Comparison of ENCODE assay signal across 8 mouse cellular contexts in the genomic region with DNA sequence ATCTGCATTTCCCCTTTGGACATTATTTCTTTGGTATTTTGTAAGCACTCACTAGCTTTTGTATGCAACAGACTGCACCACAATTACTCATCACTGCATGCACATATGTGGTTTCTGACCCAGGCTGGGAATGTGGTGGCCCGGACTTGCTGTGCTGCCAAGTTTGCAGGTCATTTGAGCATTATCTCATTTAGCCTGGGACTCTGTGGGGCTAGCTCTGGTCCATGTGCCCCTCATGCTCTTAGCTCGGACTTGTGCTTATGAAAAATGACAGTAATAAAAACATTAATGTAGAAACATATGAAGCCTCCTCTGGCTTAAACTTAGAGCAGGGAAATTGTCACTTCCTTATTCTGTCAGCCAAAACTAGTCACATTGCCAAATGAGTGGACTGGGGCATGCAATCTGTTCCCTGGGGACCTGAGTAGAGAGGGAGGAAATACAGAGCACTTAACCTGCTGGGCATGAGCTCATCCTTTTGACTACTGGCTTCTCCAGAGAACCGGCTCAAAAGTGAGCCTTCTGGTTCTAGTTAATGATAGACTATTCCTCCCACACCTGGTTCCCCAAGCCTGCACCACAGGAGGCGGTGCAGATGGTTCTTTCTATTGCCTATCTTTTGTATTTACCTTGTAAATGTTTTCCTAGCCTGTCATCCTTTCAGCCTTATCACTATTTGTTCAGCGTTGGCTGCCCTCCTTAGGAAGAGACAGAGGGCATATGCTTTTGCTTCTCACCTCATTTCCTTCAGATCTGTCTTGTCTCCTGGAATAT. TPM values are rescaled to one million over a fixed set of nuclear protein-coding genes. Genes with fewer than 3 reads are reported as not detected.
DNase-seq lines count a peak whose midpoint lies in the region; ATAC-seq and TF ChIP-seq lines count a peak whose summit lies in the region.

No protein-coding gene starts in this region.

- peak overlapping the region; percentile 95 for H3K27ac ChIP-seq in CH12.LX (ENCODE audit: insufficient read depth, low read depth)
- no peak overlapping the region for H3K27ac ChIP-seq in forebrain, embryonic 16.5 days (ENCODE audit: low read length)
- H3K27ac ChIP-seq in midbrain, embryonic 16.5 days (ENCODE audit: low read length): no peak overlapping the region

- peaks cover 56% of the 10 kb centered on the region for H3K79me2 ChIP-seq in CH12.LX (replicated peaks; ENCODE audit: control insufficient read depth, extremely low read depth, insufficient read depth, poor library complexity, severe bottlenecking)

- H3K27me3 ChIP-seq in CH12.LX (replicated peaks): no peaks in the 10 kb centered on the region
- H3K27me3 ChIP-seq in forebrain, embryonic 16.5 days (replicated peaks; ENCODE audit: control insufficient read depth, insufficient read depth, low read length): no peaks in the 10 kb centered on the region
- no peaks in the 10 kb centered on the region for H3K27me3 ChIP-seq in midbrain, embryonic 16.5 days (ENCODE audit: control insufficient read depth, insufficient read depth, low read depth, low read length)

- peak overlapping the region; percentile 71 for H3K9ac ChIP-seq in CH12.LX (ENCODE audit: insufficient read depth, low read depth)
- no peak overlapping the region for H3K9ac ChIP-seq in forebrain, embryonic 16.5 days (replicated peaks; ENCODE audit: low read depth, low read length)
- H3K9ac ChIP-seq in midbrain, embryonic 16.5 days (ENCODE audit: low read depth, low read length): no peak overlapping the region

- no peaks in the 10 kb centered on the region for H3K9me3 ChIP-seq in CH12.LX (replicated peaks; ENCODE audit: low read length)
- no peaks in the 10 kb centered on the region for H3K9me3 ChIP-seq in forebrain, embryonic 16.5 days (ENCODE audit: control insufficient read depth, low read length)
- no peaks in the 10 kb centered on the region for H3K9me3 ChIP-seq in midbrain, embryonic 16.5 days (replicated peaks; ENCODE audit: control insufficient read depth, low read length, poor library complexity, severe bottlenecking)

- dilution Hi-C loops in CH12.LX (cut with MboI; ENCODE audit: extremely low pct_ligation_motif_present, extremely low pct_unique_long_range_greater_than_20kb, low sequenced_read_pairs): no loop called here

- peak; percentile 95 for TF ChIP-seq EP300 in CH12.LX (IDR thresholded peaks at IDR 0.05; ENCODE audit: low read length)

- TF ChIP-seq CTCF in CH12.LX (conservative IDR thresholded peaks at IDR 0.05 in 1 of 2, IDR thresholded peaks at IDR 0.05 in 1 of 2; ENCODE audit: low read depth in 2 of 2, low read length in 2 of 2): no peak

- TF ChIP-seq RAD21 in CH12.LX (IDR thresholded peaks at IDR 0.05; ENCODE audit: low read depth, low read length): peak; percentile 16

- in situ Hi-C loops in CH12.LX (cut with MboI; ENCODE audit: low pct_ligation_motif_present, low pct_unique_long_range_greater_than_20kb, low sequenced_read_pairs): no loop called here

- peak overlapping the region; percentile 96 for H3K4me2 ChIP-seq in CH12.LX (ENCODE audit: insufficient read depth, low read depth, poor library complexity, severe bottlenecking)
- H3K4me2 ChIP-seq in forebrain, embryonic 16.5 days (ENCODE audit: low read length): no peak overlapping the region
- no peak overlapping the region for H3K4me2 ChIP-seq in midbrain, embryonic 16.5 days (ENCODE audit: low read length)

- ATAC-seq in common myeloid progenitor, adult 5-6 weeks (replicated peaks; ENCODE audit: low read depth, poor library complexity, severe bottlenecking): peak; percentile 89
- peak; percentile 91 for ATAC-seq in megakaryocyte, adult 5-6 weeks (ENCODE audit: poor library complexity, severe bottlenecking)
- ATAC-seq in forebrain, embryonic 16.5 days: no peak
- ATAC-seq in midbrain, embryonic 16.5 days: no peak

- DNase-seq in adrenal gland, adult 8-10 months: peak; percentile 11
- no peak for DNase-seq in adrenal gland, adult 18-20 months (ENCODE audit: low spot score in 2 of 2)
- DNase-seq in CH12.LX (ENCODE audit: extremely low read depth): peak; percentile 99
- DNase-seq in kidney, postnatal 14 days: peak; percentile 45

- 68% methylated on average over 5 of the region's 5 CpGs for WGBS in forebrain, embryonic 16.5 days
- WGBS in midbrain, embryonic 16.5 days: 85% methylated on average over 5 of the region's 5 CpGs

- H3K4me3 ChIP-seq in CH12.LX (replicated peaks in 1 of 3; ENCODE audit: low read depth in 2 of 3, low read length in 2 of 3, poor library complexity in 1 of 3): peak overlapping the region; percentile 7 to 43 (median 20)
- no peak overlapping the region for H3K4me3 ChIP-seq in forebrain, embryonic 16.5 days (replicated peaks; ENCODE audit: low read length)
- H3K4me3 ChIP-seq in midbrain, embryonic 16.5 days (ENCODE audit: low read depth, low read length): no peak overlapping the region

- H3K4me1 ChIP-seq in CH12.LX (ENCODE audit: control insufficient read depth in 1 of 2, insufficient read depth in 2 of 2): peaks cover 8 to 60% of the 10 kb centered on the region in 2 experiments
- H3K4me1 ChIP-seq in forebrain, embryonic 16.5 days (replicated peaks; ENCODE audit: control insufficient read depth, insufficient read depth, low read length): 0 out of 2 replicates have a peak, but pooled peaks cover 3% of the 10 kb centered on the region
- 0 out of 2 replicates have a peak, but pooled peaks cover 3% of the 10 kb centered on the region for H3K4me1 ChIP-seq in midbrain, embryonic 16.5 days (ENCODE audit: control insufficient read depth, insufficient read depth, low read length)

- TF ChIP-seq POLR2A in CH12.LX (IDR thresholded peaks at IDR 0.05; ENCODE audit: low read depth, low read length): no peak

- peaks cover 14 to 30% of the 10 kb centered on the region in 2 experiments for H3K36me3 ChIP-seq in CH12.LX (replicated peaks in 1 of 2; ENCODE audit: control insufficient read depth in 1 of 2, insufficient read depth in 1 of 2, low read length in 1 of 2)
- H3K36me3 ChIP-seq in forebrain, embryonic 16.5 days (ENCODE audit: control insufficient read depth, insufficient read depth): no peaks in the 10 kb centered on the region
- H3K36me3 ChIP-seq in midbrain, embryonic 16.5 days (ENCODE audit: control insufficient read depth, insufficient read depth, low read length): peaks cover 3% of the 10 kb centered on the region; the same call in 1 of the 2 replicates

TF ChIP-seq in CH12.LX, 34 proteins besides CTCF, POLR2A, EP300 and RAD21 (continues in another document):
- TF ChIP-seq PAX5 (IDR thresholded peaks at IDR 0.05; ENCODE audit: low read length) (no peak), NRF1 (IDR thresholded peaks at IDR 0.05; ENCODE audit: low read depth, low read length) (no peak), POLR2AphosphoS2 (IDR thresholded peaks at IDR 0.05; ENCODE audit: low read depth, low read length) (peak; percentile 49; the same call in 1 of the 2 replicates), CHD2 (IDR thresholded peaks at IDR 0.05; ENCODE audit: low read length) (peak; percentile 83), NELFE (IDR thresholded peaks at IDR 0.05; ENCODE audit: low read depth, low read length) (no peak; the same call in 1 of the 2 replicates), HCFC1 (IDR thresholded peaks at IDR 0.05; ENCODE audit: low read depth, low read length) (peak; percentile 30; the same call in 1 of the 2 replicates), JUN (IDR thresholded peaks at IDR 0.05; ENCODE audit: insufficient read depth, low read depth, low read length) (peak; percentile 93), MYC (IDR thresholded peaks at IDR 0.05; ENCODE audit: low read depth, low read length) (peak; percentile 93), ELF1 (IDR thresholded peaks at IDR 0.05; ENCODE audit: low read depth, low read length) (peak; percentile 77), RCOR1 (conservative IDR thresholded peaks at IDR 0.05; ENCODE audit: low read depth, low read length) (peak; percentile 88; the same call in 1 of the 2 replicates), USF1 (IDR thresholded peaks at IDR 0.05; ENCODE audit: low read depth, low read length) (peak; percentile 23; the same call in 1 of the 2 replicates), ZC3H11A (IDR thresholded peaks at IDR 0.05; ENCODE audit: low read depth, low read length) (no peak), MEF2A (IDR thresholded peaks at IDR 0.05; ENCODE audit: borderline replicate concordance, low read depth, low read length) (peak; percentile 89), ETS1 (conservative IDR thresholded peaks at IDR 0.05; ENCODE audit: low read depth, low read length) (peak; percentile 93), MAFK (IDR thresholded peaks at IDR 0.05; ENCODE audit: insufficient replicate concordance, low read length) (peak; percentile 66; the same call in 1 of the 2 replicates), SMC3 (IDR thresholded peaks at IDR 0.05; ENCODE audit: low read depth, low read length) (no peak), MAX (IDR thresholded peaks at IDR 0.05; ENCODE audit: low read length) (peak; percentile 89), MAZ (IDR thresholded peaks at IDR 0.05; ENCODE audit: low read depth, low read length) (peak; percentile 89), UBTF (IDR thresholded peaks at IDR 0.05; ENCODE audit: low read depth, low read length) (0 out of 2 replicates have a peak, but pooled peaks have one; percentile 52)

RNA-seq across cellular contexts. Expression of a gene that starts 12.7 kb away (rescaled TPM):
- total RNA-seq in adrenal gland, adult 8-10 months (2022): 10 to 100 TPM; 16.3 to 22.2 (median 22.1) TPM
- 10 to 100 TPM; 19.6 to 20.2 TPM for total RNA-seq in adrenal gland, adult 18-20 months (2021)
- total RNA-seq in CH12.LX (2012; rRNA removed) (31.3 and 36.8 TPM in 2 replicates), CH12.LX (2014; rRNA removed) (77.6 and 82.2 TPM in 2 replicates)
- polyA plus RNA-seq in CH12.LX (2012; ENCODE audit: insufficient read length, low read depth): 44.2 and 53.7 TPM in 2 replicates
- total RNA-seq in common myeloid progenitor, adult 5-6 weeks (2017): 47.1 and 47.7 TPM in 2 replicates
- total RNA-seq in megakaryocyte, adult 5-6 weeks (2015): 24.4 and 27.6 TPM in 2 replicates
- 33.4 and 38.2 TPM in 2 replicates for total RNA-seq in megakaryocyte, adult 5-6 weeks (2017)
- 16.9 and 20.7 TPM in 2 replicates for polyA plus RNA-seq in forebrain, embryonic 16.5 days (2015; fragmentation: Nextera tagmentation; extraction: Ambion mirVana)
- 15.2 and 16.5 TPM in 2 replicates for polyA plus RNA-seq in midbrain, embryonic 16.5 days (2015; fragmentation: Nextera tagmentation; extraction: Ambion mirVana)

RNA-seq across cellular contexts. Expression of a gene that starts 58.0 kb away (rescaled TPM):
- 10 to 100 TPM; 65.1 to 82.6 (median 74.7) TPM for total RNA-seq in adrenal gland, adult 8-10 months (2022)
- 10 to 100 TPM; 48.7 to 84.9 TPM for total RNA-seq in adrenal gland, adult 18-20 months (2021)
- total RNA-seq in CH12.LX (2012; rRNA removed) (19.6 and 23.0 TPM in 2 replicates), CH12.LX (2014; rRNA removed) (23.5 and 28.0 TPM in 2 replicates)
- 33.4 and 40.0 TPM in 2 replicates for polyA plus RNA-seq in CH12.LX (2012; ENCODE audit: insufficient read length, low read depth)
- total RNA-seq in common myeloid progenitor, adult 5-6 weeks (2017): 84.6 and 130 TPM in 2 replicates
- 87.4 and 95.4 TPM in 2 replicates for total RNA-seq in megakaryocyte, adult 5-6 weeks (2015)
- total RNA-seq in megakaryocyte, adult 5-6 weeks (2017): 81.4 and 85.0 TPM in 2 replicates
- 13.9 and 16.7 TPM in 2 replicates for polyA plus RNA-seq in forebrain, embryonic 16.5 days (2015; fragmentation: Nextera tagmentation; extraction: Ambion mirVana)
- polyA plus RNA-seq in midbrain, embryonic 16.5 days (2015; fragmentation: Nextera tagmentation; extraction: Ambion mirVana): 12.1 and 15.3 TPM in 2 replicates

Comparison
In these comparisons a context has a peak if more than half of its experiments do, and no peak if none do; other contexts are left out.
1. DNase-seq: peak in adrenal gland, adult 8-10 months (single experiment), CH12.LX (single experiment) and kidney, postnatal 14 days (single experiment); none in adrenal gland, adult 18-20 months (0 of 2).
2. H3K4me3 ChIP-seq: peak in CH12.LX (3 of 3); none in forebrain, embryonic 16.5 days (single experiment) and midbrain, embryonic 16.5 days (single experiment).
3. ATAC-seq: peak in common myeloid progenitor, adult 5-6 weeks (single experiment) and megakaryocyte, adult 5-6 weeks (single experiment); none in forebrain, embryonic 16.5 days (single experiment) and midbrain, embryonic 16.5 days (single experiment).